Mouse (Mus musculus): ENCODE measurements around the gene Bdh1. TPM values are rescaled to one million over a fixed set of nuclear protein-coding genes. Genes with fewer than 3 reads are reported as not detected.

The Bdh1 gene
- polyA plus RNA-seq, 1 experiment from 2014 or later, result 93.4 TPM

GRCm38 (mm10) chr16:31473226-31473625 is 51.1 kb downstream of the Bdh1 start:
- Histone ChIP-seq H3K9ac (no peak overlapping the region), H3K4me1 (replicated peaks) (peaks cover 20% of the 10 kb centered on the region), H3K36me3 (no peaks in the 10 kb centered on the region), H3K27me3 (no peaks in the 10 kb centered on the region), H3K9me3 (no peaks in the 10 kb centered on the region), H3K4me2 (no peak overlapping the region), H3K27ac (replicated peaks) (no peak overlapping the region), H3K4me3 (no peak overlapping the region)
- ATAC-seq (ENCODE audit: low read depth), result no peak
- 100% methylated on average over 1 of the region's 1 CpGs for WGBS

DNA sequence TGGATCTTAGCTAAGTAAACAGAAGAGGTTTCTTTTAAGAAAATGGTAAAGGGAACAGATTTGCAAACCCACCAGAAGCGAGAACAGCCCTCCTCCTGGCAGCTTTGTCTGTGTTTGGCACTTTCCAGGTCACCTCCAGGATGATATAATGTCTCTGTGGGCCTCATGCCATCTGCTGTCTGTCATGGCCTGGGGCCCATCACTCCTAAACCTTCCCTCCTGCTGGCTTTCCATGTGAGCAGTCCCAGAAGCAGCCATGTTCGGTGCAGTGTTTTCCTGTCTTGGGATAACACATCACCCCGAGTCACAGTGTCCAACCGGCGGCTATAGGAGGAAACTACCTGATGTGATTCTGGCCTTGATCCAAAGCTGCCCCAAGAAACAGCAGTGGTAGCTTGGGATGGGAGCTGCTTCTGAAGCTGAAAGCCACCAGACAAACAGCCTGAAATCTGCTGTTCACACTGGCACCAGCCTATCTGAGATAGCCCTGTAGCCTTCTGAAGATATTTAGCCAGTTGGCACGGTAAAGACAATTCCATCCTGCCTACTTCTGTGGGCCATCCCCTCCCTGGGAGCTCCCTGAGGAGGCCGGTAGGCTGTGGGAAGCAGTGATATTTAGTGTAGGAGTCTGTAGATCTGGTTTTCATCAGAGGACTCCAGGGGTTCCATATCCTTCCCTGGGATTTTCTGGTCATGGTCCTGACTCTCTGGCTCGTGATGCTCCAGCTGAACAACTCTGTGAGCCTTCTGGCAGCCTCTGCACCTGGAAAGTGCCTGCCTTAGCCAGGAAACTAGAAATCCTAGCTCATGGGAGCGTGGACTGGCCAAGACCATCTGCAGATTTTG is 53.3 kb downstream of the Bdh1 start:
- Histone ChIP-seq H3K27ac (replicated peaks) (peak overlapping the region; percentile 73), H3K27me3 (no peaks in the 10 kb centered on the region), H3K36me3 (no peaks in the 10 kb centered on the region), H3K9me3 (no peaks in the 10 kb centered on the region), H3K4me2 (no peak overlapping the region), H3K4me3 (no peak overlapping the region), H3K9ac (no peak overlapping the region), H3K4me1 (replicated peaks) (peaks cover 20% of the 10 kb centered on the region)
- peak; percentile 50; the same call in 1 of the 2 replicates for ATAC-seq (ENCODE audit: low read depth)
- WGBS, result 41% methylated on average over 9 of the region's 9 CpGs

GRCm38 (mm10) chr16:31476872-31477603 is 55.0 kb downstream of the Bdh1 start:
- no peak for ATAC-seq (ENCODE audit: low read depth)
- 51% methylated on average over 7 of the region's 7 CpGs for WGBS
- no peaks in the 10 kb centered on the region for H3K9me3 ChIP-seq

DNA sequence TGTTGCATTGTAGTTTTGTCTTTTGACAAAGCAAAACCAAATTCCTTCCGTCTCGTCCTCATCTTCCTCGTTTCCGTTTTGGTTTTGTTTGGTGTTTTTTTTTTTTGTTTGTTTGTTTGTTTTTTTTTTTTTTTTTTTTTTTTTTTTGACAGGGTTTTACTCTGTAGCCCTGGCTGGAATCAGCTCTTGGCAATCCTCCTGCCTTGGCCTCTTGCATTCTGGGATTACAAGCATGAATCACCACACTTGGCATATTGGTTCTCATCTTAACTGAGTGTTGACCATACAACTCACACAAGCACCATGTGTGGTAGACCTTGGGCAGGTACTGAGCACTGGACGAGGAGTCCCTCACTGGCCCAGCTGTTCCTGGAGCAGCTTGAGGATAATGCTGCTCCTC is 63.3 kb downstream of the Bdh1 start:
- Histone ChIP-seq H3K27ac (replicated peaks) (no peak overlapping the region), H3K9me3 (no peaks in the 10 kb centered on the region), H3K36me3 (no peaks in the 10 kb centered on the region), H3K4me2 (no peak overlapping the region), H3K27me3 (0 out of 2 replicates have a peak, but pooled peaks cover 6% of the 10 kb centered on the region), H3K4me1 (replicated peaks) (peaks cover 12% of the 10 kb centered on the region), H3K9ac (no peak overlapping the region), H3K4me3 (no peak overlapping the region)
- 90% methylated on average over 5 of the region's 5 CpGs for WGBS
- no peak for ATAC-seq (ENCODE audit: low read depth)

More at GRCm38 (mm10) chr16:31476872-31477603, 55.0 kb downstream of the Bdh1 start:
- H3K4me2 ChIP-seq, result no peak overlapping the region
- no peak overlapping the region for H3K4me3 ChIP-seq
- no peak overlapping the region for H3K9ac ChIP-seq
- no peaks in the 10 kb centered on the region for H3K36me3 ChIP-seq
- H3K27ac ChIP-seq (replicated peaks), result no peak overlapping the region
- peaks cover 20% of the 10 kb centered on the region for H3K4me1 ChIP-seq (replicated peaks)
- no peaks in the 10 kb centered on the region for H3K27me3 ChIP-seq

GRCm38 (mm10) chr16:31487266-31487665 is 65.2 kb downstream of the Bdh1 start:
- WGBS, result 94% methylated on average over 3 of the region's 3 CpGs
- Histone ChIP-seq H3K9ac (no peak overlapping the region), H3K4me2 (no peak overlapping the region), H3K9me3 (no peaks in the 10 kb centered on the region), H3K4me1 (replicated peaks) (peaks cover 12% of the 10 kb centered on the region), H3K36me3 (no peaks in the 10 kb centered on the region), H3K4me3 (no peak overlapping the region), H3K27ac (replicated peaks) (no peak overlapping the region), H3K27me3 (0 out of 2 replicates have a peak, but pooled peaks cover 6% of the 10 kb centered on the region)
- ATAC-seq (ENCODE audit: low read depth), result no peak

DNA sequence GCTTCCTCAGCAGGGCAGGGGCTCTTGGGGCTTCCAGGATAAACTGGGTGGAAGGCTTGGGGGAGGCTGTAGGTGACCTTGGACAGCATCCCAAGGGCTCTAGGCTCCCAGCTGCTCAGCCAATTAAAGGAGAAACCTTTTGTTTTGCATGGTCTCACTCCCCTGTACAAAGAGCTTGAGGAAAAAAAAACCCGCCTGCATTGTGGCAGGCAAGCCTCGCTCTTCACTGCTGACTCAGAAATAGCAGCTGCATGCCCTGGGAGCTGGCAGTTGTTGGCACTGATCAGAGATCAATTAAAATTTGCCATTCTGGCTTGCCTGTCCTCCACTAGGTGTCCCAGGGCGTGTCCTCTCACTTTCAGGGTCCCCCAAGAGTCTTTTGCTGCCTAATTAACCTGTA is 67.0 kb downstream of the Bdh1 start:
- ATAC-seq (ENCODE audit: low read depth), result no peak
- Histone ChIP-seq H3K27me3 (0 out of 2 replicates have a peak, but pooled peaks cover 6% of the 10 kb centered on the region), H3K9ac (no peak overlapping the region), H3K9me3 (no peaks in the 10 kb centered on the region), H3K36me3 (no peaks in the 10 kb centered on the region), H3K4me1 (replicated peaks) (peaks cover 30% of the 10 kb centered on the region), H3K4me3 (no peak overlapping the region), H3K27ac (replicated peaks) (0 out of 2 replicates have a peak overlapping the region, but pooled peaks have one; percentile 23), H3K4me2 (no peak overlapping the region)
- 18% methylated on average over 3 of the region's 3 CpGs for WGBS

DNA sequence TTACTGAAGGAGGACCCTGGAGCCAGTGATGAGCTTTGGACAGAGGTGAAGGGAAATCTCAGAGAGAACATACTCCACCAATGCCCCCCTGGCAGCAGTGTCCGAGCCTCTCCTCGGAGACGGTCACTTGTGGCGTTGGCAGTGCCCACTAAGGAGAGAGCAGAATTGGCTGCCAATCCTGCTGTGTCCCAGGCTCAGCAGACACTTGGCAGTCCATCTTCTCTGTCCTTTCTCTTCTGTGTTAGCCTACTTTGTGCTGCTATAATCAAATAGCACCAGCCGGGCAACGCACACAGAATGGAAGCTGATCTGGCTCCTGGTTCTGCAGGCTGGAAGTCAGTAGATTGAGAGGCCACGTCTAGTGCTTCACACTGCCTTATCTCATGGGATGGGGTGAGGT is 68.9 kb downstream of the Bdh1 start:
- H3K27ac ChIP-seq (replicated peaks), result no peak overlapping the region
- H3K9me3 ChIP-seq, result no peaks in the 10 kb centered on the region
- H3K9ac ChIP-seq, result no peak overlapping the region
- H3K27me3 ChIP-seq, result 0 out of 2 replicates have a peak, but pooled peaks cover 15% of the 10 kb centered on the region
- peaks cover 34% of the 10 kb centered on the region for H3K4me1 ChIP-seq (replicated peaks)
- 90% methylated on average over 7 of the region's 7 CpGs for WGBS
- no peak overlapping the region for H3K4me2 ChIP-seq
- ATAC-seq (ENCODE audit: low read depth), result no peak
- no peak overlapping the region for H3K4me3 ChIP-seq
- no peaks in the 10 kb centered on the region for H3K36me3 ChIP-seq

DNA sequence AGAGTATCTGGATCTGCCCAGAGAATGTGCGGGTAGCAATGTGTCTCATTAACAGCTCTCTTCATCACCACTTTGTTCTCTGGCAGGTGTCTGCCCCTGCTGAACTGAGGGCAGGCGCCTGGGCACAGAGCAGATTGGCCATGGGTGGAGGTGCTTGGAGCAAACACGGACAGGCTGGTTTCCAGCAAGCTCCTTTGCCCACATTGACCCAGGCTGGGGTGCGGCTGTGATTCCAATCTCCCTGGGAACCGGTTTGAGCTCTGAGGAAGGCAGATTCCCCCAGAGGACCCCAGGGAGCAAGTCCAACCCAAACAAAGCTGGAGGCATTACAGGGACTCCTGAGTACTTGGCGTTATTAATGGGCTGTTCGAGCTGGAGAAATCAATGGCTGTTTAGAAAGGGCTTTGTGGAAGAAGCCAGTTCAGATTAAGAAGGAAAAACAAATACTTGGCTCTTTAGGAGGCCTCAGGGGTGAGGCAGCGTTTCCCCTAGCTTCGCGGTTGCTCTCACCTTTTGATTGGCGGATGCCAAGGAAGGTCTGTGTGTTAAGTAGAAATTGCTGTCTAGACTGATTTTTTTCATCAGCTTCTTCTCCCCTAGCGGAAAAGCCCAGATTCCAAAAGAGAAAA is 71.0 kb downstream of the Bdh1 start:
- Histone ChIP-seq H3K4me3 (no peak overlapping the region), H3K27me3 (0 out of 2 replicates have a peak, but pooled peaks cover 15% of the 10 kb centered on the region), H3K9ac (no peak overlapping the region), H3K36me3 (no peaks in the 10 kb centered on the region), H3K4me1 (replicated peaks) (peaks cover 34% of the 10 kb centered on the region), H3K27ac (replicated peaks) (no peak overlapping the region), H3K4me2 (no peak overlapping the region), H3K9me3 (no peaks in the 10 kb centered on the region)
- ATAC-seq (ENCODE audit: low read depth), result no peak; the same call in 1 of the 2 replicates
- 26% methylated on average over 12 of the region's 12 CpGs for WGBS

DNA sequence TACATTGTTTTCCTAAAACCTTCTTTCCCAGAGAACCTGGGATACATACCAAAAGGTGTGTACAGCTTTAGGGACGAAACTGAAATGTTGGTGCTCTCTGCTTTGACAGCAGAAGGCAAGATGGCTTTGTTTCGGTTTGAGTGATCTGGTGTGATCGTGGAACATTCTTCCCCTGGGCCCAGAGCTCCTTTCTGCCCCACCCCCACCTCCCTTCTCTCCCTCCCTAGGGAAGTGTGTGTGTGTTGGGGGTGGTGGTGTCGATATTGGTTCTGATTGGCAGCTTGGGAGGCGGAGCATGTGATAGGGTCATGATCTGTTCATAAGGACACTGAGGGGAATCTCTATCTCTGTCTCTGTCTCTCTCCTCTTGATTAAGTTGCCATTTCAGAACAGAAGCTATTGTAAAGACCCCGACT is 71.5 kb downstream of the Bdh1 start:
- Histone ChIP-seq H3K27me3 (0 out of 2 replicates have a peak, but pooled peaks cover 11% of the 10 kb centered on the region), H3K9me3 (no peaks in the 10 kb centered on the region), H3K4me1 (replicated peaks) (peaks cover 31% of the 10 kb centered on the region), H3K4me2 (no peak overlapping the region), H3K36me3 (no peaks in the 10 kb centered on the region), H3K27ac (replicated peaks) (no peak overlapping the region; the same call in 1 of the 2 replicates), H3K9ac (no peak overlapping the region), H3K4me3 (no peak overlapping the region)
- no peak for ATAC-seq (ENCODE audit: low read depth)
- WGBS, result 43% methylated on average over 6 of the region's 6 CpGs

DNA sequence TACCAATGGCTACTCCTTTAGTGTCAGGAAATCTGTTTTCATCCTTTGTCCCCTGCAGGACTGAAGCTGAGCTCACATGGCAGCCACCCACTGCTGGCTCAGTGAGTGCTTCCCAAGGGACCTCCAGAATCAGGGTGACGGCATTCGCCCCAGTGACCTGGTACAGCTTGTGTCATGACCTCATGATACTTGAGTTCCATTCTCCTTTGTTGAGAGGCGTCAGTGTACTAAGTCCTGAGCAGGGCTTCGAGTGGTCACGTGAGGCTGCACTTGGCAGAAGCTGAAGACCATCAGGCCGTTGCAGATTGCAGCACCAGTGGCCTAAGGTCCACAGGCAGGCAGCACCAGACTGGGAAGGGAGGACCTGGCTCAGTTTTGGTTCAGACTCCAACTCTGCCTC is 71.9 kb downstream of the Bdh1 start:
- Histone ChIP-seq H3K36me3 (no peaks in the 10 kb centered on the region), H3K27me3 (0 out of 2 replicates have a peak, but pooled peaks cover 11% of the 10 kb centered on the region), H3K4me2 (no peak overlapping the region), H3K4me3 (no peak overlapping the region), H3K9me3 (no peaks in the 10 kb centered on the region), H3K27ac (replicated peaks) (0 out of 2 replicates have a peak overlapping the region, but pooled peaks have one; percentile 23), H3K9ac (no peak overlapping the region), H3K4me1 (replicated peaks) (peaks cover 26% of the 10 kb centered on the region)
- no peak for ATAC-seq (ENCODE audit: low read depth)
- WGBS, result 59% methylated on average over 6 of the region's 6 CpGs

DNA sequence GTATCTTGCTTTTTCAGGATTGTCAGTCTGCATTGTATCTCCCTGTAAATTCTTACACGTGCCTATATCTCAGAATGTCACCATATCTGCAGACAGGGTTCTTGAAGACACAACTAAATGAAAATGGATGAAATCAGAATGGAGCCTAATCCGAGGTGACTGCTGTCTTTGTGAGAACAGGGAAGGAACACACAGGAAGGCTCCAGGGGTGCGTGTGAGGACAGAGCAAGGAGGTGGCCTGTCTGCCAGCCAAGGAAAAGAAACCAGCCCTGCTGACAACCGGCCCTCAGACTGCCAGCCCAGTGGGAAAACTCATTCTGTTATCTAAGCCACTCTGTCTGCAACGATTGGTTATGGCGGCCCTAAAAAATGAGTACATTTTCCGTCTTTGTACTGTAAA is 73.3 kb downstream of the Bdh1 start:
- no peaks in the 10 kb centered on the region for H3K36me3 ChIP-seq
- H3K27me3 ChIP-seq, result 0 out of 2 replicates have a peak, but pooled peaks cover 9% of the 10 kb centered on the region

DNA sequence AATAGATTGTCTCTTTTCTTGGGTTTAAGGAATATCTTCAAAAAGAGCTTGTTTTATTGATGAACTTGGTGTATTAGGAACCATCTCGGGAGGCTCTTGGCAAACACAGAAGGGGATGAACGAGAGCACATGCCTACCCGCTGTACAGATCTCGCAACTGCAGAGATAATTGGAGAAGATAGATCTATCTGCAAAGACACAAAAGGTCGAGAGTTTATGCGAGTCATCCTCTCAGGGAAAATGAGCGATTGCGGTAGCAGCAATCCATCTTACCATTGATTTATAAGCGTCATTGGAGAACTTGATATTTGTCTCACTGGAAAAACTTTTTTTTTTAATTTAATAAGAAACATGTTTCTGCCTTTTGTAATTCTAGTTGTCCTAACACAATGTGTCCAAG is 73.7 kb downstream of the Bdh1 start:
- ATAC-seq (ENCODE audit: low read depth), result no peak
- no peaks in the 10 kb centered on the region for H3K36me3 ChIP-seq
- no peaks in the 10 kb centered on the region for H3K9me3 ChIP-seq
- 0 out of 2 replicates have a peak, but pooled peaks cover 9% of the 10 kb centered on the region for H3K27me3 ChIP-seq
- H3K9ac ChIP-seq, result no peak overlapping the region
- H3K27ac ChIP-seq (replicated peaks), result no peak overlapping the region
- H3K4me3 ChIP-seq, result no peak overlapping the region
- WGBS, result 77% methylated on average over 9 of the region's 9 CpGs
- no peak overlapping the region for H3K4me2 ChIP-seq
- H3K4me1 ChIP-seq (replicated peaks), result peaks cover 36% of the 10 kb centered on the region

More for the DNA sequence above, 73.3 kb downstream of the Bdh1 start:
- no peak overlapping the region for H3K4me2 ChIP-seq
- H3K9ac ChIP-seq, result no peak overlapping the region
- no peak overlapping the region for H3K27ac ChIP-seq (replicated peaks)
- peaks cover 32% of the 10 kb centered on the region for H3K4me1 ChIP-seq (replicated peaks)
- 66% methylated on average over 7 of the region's 7 CpGs for WGBS
- H3K4me3 ChIP-seq, result no peak overlapping the region
- ATAC-seq (ENCODE audit: low read depth), result no peak
- H3K9me3 ChIP-seq, result no peaks in the 10 kb centered on the region
